Mouse (Mus musculus): ENCODE measurements around the gene Rpl21.

DNA sequence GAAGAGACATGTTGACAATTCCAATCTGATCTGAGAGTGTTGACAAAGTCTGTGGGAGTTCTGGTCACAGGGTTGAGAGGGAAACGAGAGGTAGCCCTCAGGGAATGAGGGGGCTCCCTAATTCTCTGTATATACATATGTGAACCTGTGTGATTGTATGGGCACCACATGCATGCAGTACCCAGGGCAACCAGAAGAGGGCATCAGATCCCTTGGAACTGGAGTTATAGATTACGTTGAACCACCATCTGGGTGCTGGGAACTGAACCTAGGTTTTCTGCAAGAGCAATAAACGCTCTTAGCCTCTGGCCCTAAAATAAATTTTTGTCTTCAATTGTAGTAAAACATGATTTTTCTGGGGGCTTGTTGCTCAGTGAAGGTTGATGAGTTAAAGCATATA, 23.4 kb downstream of the Rpl21 start:
- TF ChIP-seq CTCF (IDR thresholded peaks at IDR 0.05; ENCODE audit: borderline replicate concordance, extremely low read depth, insufficient read depth, insufficient read length) (peak; percentile 23; the same call in 1 of the 2 replicates), POLR2A (IDR thresholded peaks at IDR 0.05; ENCODE audit: borderline replicate concordance, extremely low read depth, insufficient read depth, insufficient read length, poor library complexity, severe bottlenecking) (no peak)
